Mouse (Mus musculus) hindbrain, postnatal 0 days (tissue): ENCODE measurements at regions not wholly inside any gene's neighbourhood (a gene's known extent, or its start where the extent isn't known, plus 50 kb on each side); places are given as distances from the start of the nearest gene placed in this dataset.

ENCODE experiments used
- ATAC-seq: fragments of 200-750 bp; cut with Nextera tagmentation; 2 replicates; pipeline ENCODE4 v1.8.0; 2017; ENCODE audit warnings: mild to moderate bottlenecking, moderate TSS enrichment, moderate library complexity
- DNase-seq: peaks from one replicate; pipeline ENCODE4 v3.0.0-alpha.2; 2015; ENCODE audit warnings: low spot score
- H3K27ac ChIP-seq: fragments of 300-500 bp; sonication (generic); 2 replicates; pipeline ENCODE4 v1.5.1; 2014; ENCODE audit warnings: mild to moderate bottlenecking
- H3K27me3 ChIP-seq: fragments of 300-500 bp; sonication (generic); 2 replicates; pipeline ENCODE4 v1.6.1; 2014; ENCODE audit warnings: low read length, mixed read lengths; ENCODE audit not compliant: insufficient read depth
- H3K36me3 ChIP-seq: fragments of 300-500 bp; sonication (generic); 2 replicates; pipeline ENCODE4 v1.6.1; 2014; ENCODE audit warnings: low read length, mixed read lengths; ENCODE audit not compliant: insufficient read depth
- H3K4me1 ChIP-seq: fragments of 300-500 bp; sonication (generic); 2 replicates; pipeline ENCODE4 v1.6.1; 2014; ENCODE audit warnings: antibody characterized with exemption, low read length, mixed read lengths; ENCODE audit not compliant: insufficient read depth
- H3K4me2 ChIP-seq: fragments of 300-500 bp; sonication (generic); 2 replicates; pipeline ENCODE4 v1.6.1; 2014; ENCODE audit warnings: low read depth, mild to moderate bottlenecking, low read length, moderate library complexity, mixed read lengths
- H3K4me3 ChIP-seq: fragments of 300-500 bp; sonication (generic); 2 replicates; pipeline ENCODE4 v1.5.1; 2014; ENCODE audit warnings: low read length
- H3K9ac ChIP-seq: fragments of 300-500 bp; sonication (generic); replicated peaks from 2 replicates; pipeline ENCODE4 v1.6.1; 2014; ENCODE audit warnings: mild to moderate bottlenecking, low read length, moderate library complexity, mixed read lengths
- H3K9me3 ChIP-seq: fragments of 300-500 bp; sonication (generic); 2 replicates; pipeline ENCODE4 v1.6.1; 2016; ENCODE audit warnings: low read length, mixed read lengths
- CTCF ChIP-seq: IDR thresholded peaks from 2 replicates; pipeline ENCODE4 v1.5.1; 2016; ENCODE audit warnings: antibody characterized with exemption, control low read depth, low read depth
- WGBS: fragments of 180-500 bp; shearing (Covaris S2); extraction: QIAGEN DNeasy Blood & Tissue Kit; methylation state at CpG from one replicate; pipeline ENCODE4 v1.1.7; 2014; 5-methylcytosine and 5-hydroxymethylcytosine counted together

- Histone ChIP-seq H3K36me3 (no peaks in the 10 kb centered on the region), H3K27me3 (no peaks in the 10 kb centered on the region), H3K4me3 (no peak overlapping the region), H3K27ac (no peak overlapping the region), H3K9me3 (no peaks in the 10 kb centered on the region), H3K4me2 (no peak overlapping the region), H3K9ac (no peak overlapping the region), H3K4me1 (0 out of 2 replicates have a peak, but pooled peaks cover 6% of the 10 kb centered on the region)
- no peak for TF ChIP-seq CTCF
- DNase-seq: no peak
- no peak for ATAC-seq
- 46% methylated on average over 6 of the region's 6 CpGs for WGBS
These were observed 280.4 kb downstream of the Atp23 start for GRCm38 (mm10) chr10:126620802-126621201.

GRCm38 (mm10) chr10:126619970-126620369 is 281.2 kb downstream of the Atp23 start:
- Histone ChIP-seq H3K4me2 (peak overlapping the region; percentile 40), H3K27ac (no peak overlapping the region), H3K9me3 (no peaks in the 10 kb centered on the region), H3K36me3 (no peaks in the 10 kb centered on the region), H3K9ac (no peak overlapping the region), H3K27me3 (no peaks in the 10 kb centered on the region), H3K4me1 (0 out of 2 replicates have a peak, but pooled peaks cover 6% of the 10 kb centered on the region), H3K4me3 (no peak overlapping the region)
- ATAC-seq (no peak), DNase-seq (no peak)
- 12% methylated on average over 10 of the region's 10 CpGs for WGBS
- TF ChIP-seq CTCF: no peak

DNA sequence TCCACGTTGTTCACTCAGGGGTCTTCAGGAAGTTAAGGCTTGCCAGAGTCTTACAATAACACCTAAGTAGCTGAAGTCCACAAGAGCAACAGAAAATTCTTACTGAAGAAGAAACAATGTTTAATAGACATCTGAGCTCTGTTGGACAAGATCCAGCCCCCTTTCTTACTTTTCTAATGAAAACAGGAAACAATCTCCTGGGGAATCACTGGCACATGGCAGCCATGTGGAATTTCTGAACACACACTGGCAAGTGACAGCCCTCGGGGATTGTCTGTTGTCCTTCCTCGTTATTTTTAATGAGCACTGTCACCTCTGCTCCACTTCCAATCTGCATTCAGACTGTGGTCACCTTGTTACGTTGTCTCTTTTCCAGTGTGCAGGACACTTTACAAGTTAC is 288.9 kb downstream of the Atp23 start:
- DNase-seq (no peak), ATAC-seq (no peak)
- no peak overlapping the region for H3K27ac ChIP-seq
- no peaks in the 10 kb centered on the region for H3K4me1 ChIP-seq
- H3K4me3 ChIP-seq: no peak overlapping the region
- no peaks in the 10 kb centered on the region for H3K36me3 ChIP-seq
- H3K27me3 ChIP-seq: no peaks in the 10 kb centered on the region
- no peak overlapping the region for H3K9ac ChIP-seq
- WGBS: 53% methylated on average over 4 of the region's 4 CpGs
- H3K4me2 ChIP-seq: no peak overlapping the region
- H3K9me3 ChIP-seq: no peaks in the 10 kb centered on the region
- TF ChIP-seq CTCF: no peak

DNA sequence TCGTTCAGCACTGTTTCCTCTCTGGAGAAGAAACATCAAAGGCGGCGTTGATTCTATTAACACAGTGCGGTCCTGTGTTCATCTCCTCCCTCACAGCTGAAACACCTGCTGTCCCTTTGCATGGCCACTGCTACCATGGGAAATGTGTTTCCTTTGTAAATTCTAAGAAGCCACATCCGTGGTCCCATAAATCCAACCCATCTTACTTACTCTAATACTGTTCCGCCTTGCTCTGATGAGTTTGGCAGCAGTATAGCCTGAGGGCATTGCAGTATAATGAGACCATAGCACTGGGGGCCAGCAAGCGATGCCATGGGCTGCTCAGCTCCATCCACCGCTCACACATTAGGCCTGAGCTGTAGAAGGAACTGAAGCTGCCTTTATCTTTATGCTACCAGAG is 290.6 kb downstream of the Atp23 start:
- Histone ChIP-seq H3K27me3 (no peaks in the 10 kb centered on the region), H3K4me3 (no peak overlapping the region), H3K36me3 (no peaks in the 10 kb centered on the region), H3K9me3 (no peaks in the 10 kb centered on the region), H3K27ac (no peak overlapping the region), H3K9ac (no peak overlapping the region), H3K4me1 (no peaks in the 10 kb centered on the region), H3K4me2 (no peak overlapping the region)
- DNase-seq: no peak
- 74% methylated on average over 8 of the region's 8 CpGs for WGBS
- ATAC-seq: no peak
- TF ChIP-seq CTCF: no peak

GRCm38 (mm10) chr10:126599686-126600085 is 301.5 kb downstream of the Atp23 start:
- Histone ChIP-seq H3K4me2 (no peak overlapping the region), H3K27me3 (no peaks in the 10 kb centered on the region), H3K36me3 (no peaks in the 10 kb centered on the region), H3K27ac (no peak overlapping the region), H3K4me1 (no peaks in the 10 kb centered on the region), H3K4me3 (no peak overlapping the region), H3K9ac (no peak overlapping the region), H3K9me3 (peaks cover 3% of the 10 kb centered on the region; the same call in 1 of the 2 replicates)
- DNase-seq (no peak), ATAC-seq (no peak)
- WGBS: 87% methylated on average over 2 of the region's 2 CpGs
- no peak for TF ChIP-seq CTCF

- Histone ChIP-seq H3K4me1 (no peaks in the 10 kb centered on the region), H3K4me2 (no peak overlapping the region), H3K36me3 (no peaks in the 10 kb centered on the region), H3K9me3 (no peaks in the 10 kb centered on the region), H3K27ac (no peak overlapping the region), H3K27me3 (no peaks in the 10 kb centered on the region), H3K4me3 (no peak overlapping the region), H3K9ac (no peak overlapping the region)
- ATAC-seq (no peak), DNase-seq (no peak)
- no peak for TF ChIP-seq CTCF
- WGBS: 54% methylated on average over 8 of the region's 8 CpGs
These were observed 333.0 kb downstream of the Atp23 start for GRCm38 (mm10) chr10:126568155-126568554.

GRCm38 (mm10) chr10:126565326-126565725 is 335.8 kb downstream of the Atp23 start:
- no peak for TF ChIP-seq CTCF
- Histone ChIP-seq H3K27ac (no peak overlapping the region), H3K9ac (no peak overlapping the region), H3K36me3 (no peaks in the 10 kb centered on the region), H3K4me2 (no peak overlapping the region), H3K4me3 (no peak overlapping the region), H3K27me3 (no peaks in the 10 kb centered on the region), H3K4me1 (no peaks in the 10 kb centered on the region), H3K9me3 (no peaks in the 10 kb centered on the region)
- WGBS: 82% methylated on average over 14 of the region's 14 CpGs
- ATAC-seq (no peak), DNase-seq (no peak)

GRCm38 (mm10) chr10:126555080-126555479 is 346.1 kb downstream of the Atp23 start:
- Histone ChIP-seq H3K9me3 (no peaks in the 10 kb centered on the region), H3K27me3 (no peaks in the 10 kb centered on the region), H3K4me2 (no peak overlapping the region), H3K27ac (no peak overlapping the region), H3K36me3 (no peaks in the 10 kb centered on the region), H3K4me1 (no peaks in the 10 kb centered on the region), H3K9ac (no peak overlapping the region), H3K4me3 (no peak overlapping the region)
- no peak for TF ChIP-seq CTCF
- DNase-seq: no peak
- ATAC-seq: no peak
- 79% methylated on average over 7 of the region's 7 CpGs for WGBS
